Mouse (Mus musculus) G1E (cell line): ENCODE results near the gene Tab1.

ENCODE experiments used
- CTCF ChIP-seq: IDR thresholded peaks from 2 replicates; pipeline ENCODE4 v1.5.1; 2012; ENCODE audit warnings: low read depth, low read length, inconsistent platforms, mixed read lengths
- GATA1 ChIP-seq: IDR thresholded peaks from 2 replicates; pipeline ENCODE4 v1.6.1; 2012; ENCODE audit warnings: borderline replicate concordance, low read length, inconsistent platforms, mixed read lengths
- POLR2AphosphoS5 ChIP-seq: IDR thresholded peaks from 2 replicates; pipeline ENCODE4 v1.6.1; 2012; ENCODE audit warnings: low read depth, low read length, inconsistent platforms; ENCODE audit not compliant: insufficient replicate concordance
- TAL1 ChIP-seq: conservative IDR thresholded peaks from 2 replicates; pipeline ENCODE4 v1.6.1; 2012; ENCODE audit warnings: low read depth, low read length, inconsistent platforms, mixed read lengths

DNA sequence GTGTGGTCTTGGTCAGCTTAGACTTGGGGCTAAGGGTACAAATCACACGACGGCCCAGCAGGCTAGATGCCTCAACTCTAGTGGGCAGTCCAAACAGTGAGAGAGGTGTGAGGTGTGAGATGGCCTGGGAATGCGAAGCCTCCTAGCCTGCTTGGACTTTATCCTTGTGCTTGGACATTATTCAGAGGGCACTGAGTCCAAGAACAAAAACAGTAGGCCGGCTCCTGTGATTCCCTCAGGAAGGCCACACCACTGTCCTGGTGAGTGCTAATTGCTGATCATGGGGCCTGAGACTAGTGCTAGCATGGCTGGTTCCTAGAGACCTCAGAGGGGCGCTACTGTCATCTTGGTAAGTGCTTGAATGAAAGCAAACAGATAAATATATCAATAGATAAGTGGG is 56.0 kb downstream of the Tab1 start:
- TF ChIP-seq CTCF = no peak
- no peak for TF ChIP-seq GATA1
- TF ChIP-seq POLR2AphosphoS5 = no peak
- no peak for TF ChIP-seq TAL1
